Mouse (Mus musculus): ENCODE measurements around the gene Gm9922.

GRCm38 (mm10) chr14:101737501-101737900, 7.9 kb upstream of the Gm9922 start:
- TF ChIP-seq CTCF (IDR thresholded peaks at IDR 0.05) (no peak), EP300 (IDR thresholded peaks at IDR 0.05; ENCODE audit: insufficient read depth, low read depth, low read length) (no peak), POLR2A (IDR thresholded peaks at IDR 0.05; ENCODE audit: insufficient read depth, low read depth, low read length) (no peak)
